Comparison of ENCODE assay signal across 8 mouse cellular contexts in the genomic region with DNA sequence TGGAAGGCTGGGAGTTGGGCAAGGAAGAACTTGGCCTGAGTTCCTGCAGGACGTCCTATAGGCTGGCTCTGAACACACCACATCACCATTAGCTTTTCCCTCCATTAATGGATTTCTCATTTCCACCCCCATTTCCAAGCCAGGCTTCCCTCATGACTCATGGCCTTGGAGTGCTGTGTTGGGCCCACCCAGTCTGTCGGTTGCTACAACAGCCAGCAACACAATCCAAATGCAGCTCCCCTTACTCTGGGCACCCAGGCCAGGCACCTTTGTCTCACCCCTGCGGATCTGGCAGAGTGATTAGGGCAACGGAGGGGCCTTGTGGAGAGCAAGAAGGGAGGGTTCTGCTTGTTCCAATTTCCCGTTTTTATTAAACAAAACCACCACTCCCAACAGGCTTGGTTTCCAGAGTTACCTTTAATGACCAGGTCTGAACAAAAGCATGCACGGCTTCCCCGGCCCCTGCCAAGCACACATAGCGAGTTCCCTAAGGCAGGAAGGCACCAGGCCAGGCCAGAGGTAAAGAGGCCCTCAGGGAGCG. TPM values are rescaled to one million over a fixed set of nuclear protein-coding genes. Genes with fewer than 3 reads are reported as not detected.
DNase-seq lines count a peak whose midpoint lies in the region; ATAC-seq lines count a peak whose summit lies in the region.

No protein-coding gene starts in this region.

- peaks cover 15% of the 10 kb centered on the region for H3K27me3 ChIP-seq in intestine, embryonic 15.5 days (replicated peaks)
- peaks cover 13% of the 10 kb centered on the region for H3K27me3 ChIP-seq in stomach, embryonic 15.5 days (replicated peaks)
- H3K27me3 ChIP-seq in liver, embryonic 12.5 days (replicated peaks) = peaks cover 39% of the 10 kb centered on the region

- peaks cover 56% of the 10 kb centered on the region for H3K4me1 ChIP-seq in intestine, embryonic 15.5 days (replicated peaks)
- H3K4me1 ChIP-seq in stomach, embryonic 15.5 days = peaks cover 74% of the 10 kb centered on the region
- peaks cover 86% of the 10 kb centered on the region for H3K4me1 ChIP-seq in liver, embryonic 12.5 days

- H3K36me3 ChIP-seq in intestine, embryonic 15.5 days = 0 out of 2 replicates have a peak, but pooled peaks cover 4% of the 10 kb centered on the region
- H3K36me3 ChIP-seq in stomach, embryonic 15.5 days = peaks cover 7% of the 10 kb centered on the region
- H3K36me3 ChIP-seq in liver, embryonic 12.5 days = peaks cover 7% of the 10 kb centered on the region; the same call in 1 of the 2 replicates

- 0 out of 2 replicates have a peak, but pooled peaks have one; percentile 16 for ATAC-seq in intestine, embryonic 15.5 days
- ATAC-seq in stomach, embryonic 15.5 days (ENCODE audit: insufficient read depth, low FRiP score, low read depth) = peak; percentile 54; the same call in 1 of the 2 replicates
- ATAC-seq in liver, embryonic 12.5 days = no peak
- ATAC-seq in megakaryocyte progenitor cell, adult 5-6 weeks (replicated peaks; ENCODE audit: poor library complexity) = no peak

- H3K27ac ChIP-seq in intestine, embryonic 15.5 days = peak overlapping the region; percentile 66
- H3K27ac ChIP-seq in stomach, embryonic 15.5 days = peak overlapping the region; percentile 86
- no peak overlapping the region for H3K27ac ChIP-seq in liver, embryonic 12.5 days

- no peak overlapping the region for H3K4me3 ChIP-seq in intestine, embryonic 15.5 days (replicated peaks)
- peak overlapping the region; percentile 0; the same call in 1 of the 2 replicates for H3K4me3 ChIP-seq in stomach, embryonic 15.5 days (replicated peaks)
- H3K4me3 ChIP-seq in liver, embryonic 12.5 days = no peak overlapping the region

- H3K4me2 ChIP-seq in intestine, embryonic 15.5 days (replicated peaks) = 0 out of 2 replicates have a peak overlapping the region, but pooled peaks have one; percentile 19
- peak overlapping the region; percentile 24; the same call in 1 of the 2 replicates for H3K4me2 ChIP-seq in stomach, embryonic 15.5 days
- no peak overlapping the region for H3K4me2 ChIP-seq in liver, embryonic 12.5 days

- no peaks in the 10 kb centered on the region for H3K9me3 ChIP-seq in intestine, embryonic 15.5 days
- no peaks in the 10 kb centered on the region for H3K9me3 ChIP-seq in stomach, embryonic 15.5 days
- H3K9me3 ChIP-seq in liver, embryonic 12.5 days (replicated peaks) = no peaks in the 10 kb centered on the region

- WGBS in intestine, embryonic 15.5 days = 52% methylated on average over 9 of the region's 9 CpGs
- 44% methylated on average over 9 of the region's 9 CpGs for WGBS in stomach, embryonic 15.5 days
- 56% methylated on average over 9 of the region's 9 CpGs for WGBS in liver, embryonic 12.5 days (ENCODE audit: insufficient replicate concordance)

- DNase-seq in ovary, postnatal 36 days (ENCODE audit: low spot score) = peak; percentile 48
- no peak for DNase-seq in ovary, postnatal 10 days (ENCODE audit: low spot score)
- DNase-seq in gastrocnemius, postnatal 10 days = peak; percentile 38
- no peak for DNase-seq in frontal cortex, postnatal 36 days (ENCODE audit: low spot score in 2 of 2)

- H3K9ac ChIP-seq in intestine, embryonic 15.5 days = no peak overlapping the region
- H3K9ac ChIP-seq in stomach, embryonic 15.5 days = no peak overlapping the region
- H3K9ac ChIP-seq in liver, embryonic 12.5 days = no peak overlapping the region

RNA-seq across cellular contexts. Expression of a gene that starts 8.2 kb away (rescaled TPM):
- total RNA-seq in gastrocnemius, postnatal 10 days (2021) = 100 to 1,000 TPM; 279 to 309 TPM
- polyA plus RNA-seq in intestine, embryonic 15.5 days (2015; fragmentation: Nextera tagmentation; extraction: Ambion mirVana) = 223 and 237 TPM in 2 replicates
- polyA plus RNA-seq in stomach, embryonic 15.5 days (2015; fragmentation: Nextera tagmentation; extraction: Ambion mirVana) = 306 and 329 TPM in 2 replicates
- polyA plus RNA-seq in liver, embryonic 12.5 days (2016; fragmentation: Nextera tagmentation; extraction: Ambion mirVana) = 28.9 and 30.0 TPM in 2 replicates
- total RNA-seq in megakaryocyte progenitor cell, adult 5-6 weeks (2015) = 0.51 and 1.7 TPM in 2 replicates
- 1.4 and 2.5 TPM in 2 replicates for total RNA-seq in megakaryocyte progenitor cell, adult 5-6 weeks (2017)

RNA-seq across cellular contexts. Expression of a gene that starts 23.1 kb away (rescaled TPM):
- 10 to 100 TPM; 49.1 to 56.7 TPM for total RNA-seq in gastrocnemius, postnatal 10 days (2021)
- 45.8 and 48.9 TPM in 2 replicates for polyA plus RNA-seq in intestine, embryonic 15.5 days (2015; fragmentation: Nextera tagmentation; extraction: Ambion mirVana)
- polyA plus RNA-seq in stomach, embryonic 15.5 days (2015; fragmentation: Nextera tagmentation; extraction: Ambion mirVana) = 44.5 and 46.5 TPM in 2 replicates
- 37.3 and 40.1 TPM in 2 replicates for polyA plus RNA-seq in liver, embryonic 12.5 days (2016; fragmentation: Nextera tagmentation; extraction: Ambion mirVana)
- total RNA-seq in megakaryocyte progenitor cell, adult 5-6 weeks (2015) = 38.3 and 38.6 TPM in 2 replicates
- 78.6 and 85.3 TPM in 2 replicates for total RNA-seq in megakaryocyte progenitor cell, adult 5-6 weeks (2017)

RNA-seq across cellular contexts. Expression of a gene that starts 46.8 kb away (rescaled TPM):
- total RNA-seq in gastrocnemius, postnatal 10 days (2021) = 10 to 100 TPM; 52.9 to 59.9 TPM
- 35.4 and 36.2 TPM in 2 replicates for polyA plus RNA-seq in intestine, embryonic 15.5 days (2015; fragmentation: Nextera tagmentation; extraction: Ambion mirVana)
- polyA plus RNA-seq in stomach, embryonic 15.5 days (2015; fragmentation: Nextera tagmentation; extraction: Ambion mirVana) = 36.6 and 39.7 TPM in 2 replicates
- polyA plus RNA-seq in liver, embryonic 12.5 days (2016; fragmentation: Nextera tagmentation; extraction: Ambion mirVana) = 56.5 and 57.6 TPM in 2 replicates
- total RNA-seq in megakaryocyte progenitor cell, adult 5-6 weeks (2015) = 21.4 and 35.3 TPM in 2 replicates
- 38.1 and 50.1 TPM in 2 replicates for total RNA-seq in megakaryocyte progenitor cell, adult 5-6 weeks (2017)

Comparison
In these comparisons a context has a peak if more than half of its experiments do, and no peak if none do; other contexts are left out.
1. DNase-seq: peak in ovary, postnatal 36 days (single experiment) and gastrocnemius, postnatal 10 days (single experiment); none in ovary, postnatal 10 days (single experiment) and frontal cortex, postnatal 36 days (0 of 2).
2. ATAC-seq: peak in intestine, embryonic 15.5 days (single experiment) and stomach, embryonic 15.5 days (single experiment); none in liver, embryonic 12.5 days (single experiment) and megakaryocyte progenitor cell, adult 5-6 weeks (single experiment).